Mouse (Mus musculus) cerebellum, postnatal 25 days (tissue): Measurements from ENCODE around the gene Camk2g.

Experiments used
- DNase-seq, 2 experiments: peaks; one replicate each; pipeline ENCODE4 v3.0.0; 2021; ENCODE audit warnings: mixed read lengths in 2 of 2

The Camk2g gene

DNA sequence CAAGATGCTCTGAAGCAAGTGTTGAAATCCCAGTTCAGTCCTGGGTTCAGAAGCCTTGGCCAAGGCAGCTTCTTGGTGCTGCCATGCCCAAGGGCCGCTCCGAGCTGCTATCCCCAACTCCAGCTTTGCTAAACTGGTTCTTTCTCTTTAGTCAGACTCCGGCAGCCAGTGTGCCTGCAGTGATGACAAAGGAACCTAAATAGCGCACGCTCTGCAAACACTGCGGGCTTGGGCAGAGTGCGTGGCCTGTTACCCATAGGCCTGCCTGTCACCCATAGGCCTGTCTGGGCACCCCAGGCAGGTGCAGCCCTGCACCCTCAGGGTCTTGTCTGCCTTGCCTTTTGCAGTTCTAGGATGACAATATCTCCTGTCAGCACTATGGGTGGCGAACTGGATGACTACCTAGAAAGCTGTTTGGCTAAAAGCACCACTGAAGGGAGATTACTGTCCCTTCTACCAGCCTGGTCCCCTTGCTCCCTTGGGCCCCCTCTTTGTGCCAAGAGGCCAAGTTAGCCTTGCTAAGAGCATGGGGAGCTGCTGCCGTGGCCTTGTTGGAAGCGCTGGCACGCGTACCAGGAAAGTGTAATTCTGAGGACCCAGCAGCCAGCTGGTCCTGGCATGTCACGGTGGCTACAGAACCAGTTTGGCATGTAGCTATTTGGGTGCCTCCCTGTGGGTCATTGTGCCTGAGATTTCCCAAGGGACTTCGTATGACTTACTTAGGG lies 12.4 kb upstream of the Camk2g start:
- DNase-seq, result no peak

DNA sequence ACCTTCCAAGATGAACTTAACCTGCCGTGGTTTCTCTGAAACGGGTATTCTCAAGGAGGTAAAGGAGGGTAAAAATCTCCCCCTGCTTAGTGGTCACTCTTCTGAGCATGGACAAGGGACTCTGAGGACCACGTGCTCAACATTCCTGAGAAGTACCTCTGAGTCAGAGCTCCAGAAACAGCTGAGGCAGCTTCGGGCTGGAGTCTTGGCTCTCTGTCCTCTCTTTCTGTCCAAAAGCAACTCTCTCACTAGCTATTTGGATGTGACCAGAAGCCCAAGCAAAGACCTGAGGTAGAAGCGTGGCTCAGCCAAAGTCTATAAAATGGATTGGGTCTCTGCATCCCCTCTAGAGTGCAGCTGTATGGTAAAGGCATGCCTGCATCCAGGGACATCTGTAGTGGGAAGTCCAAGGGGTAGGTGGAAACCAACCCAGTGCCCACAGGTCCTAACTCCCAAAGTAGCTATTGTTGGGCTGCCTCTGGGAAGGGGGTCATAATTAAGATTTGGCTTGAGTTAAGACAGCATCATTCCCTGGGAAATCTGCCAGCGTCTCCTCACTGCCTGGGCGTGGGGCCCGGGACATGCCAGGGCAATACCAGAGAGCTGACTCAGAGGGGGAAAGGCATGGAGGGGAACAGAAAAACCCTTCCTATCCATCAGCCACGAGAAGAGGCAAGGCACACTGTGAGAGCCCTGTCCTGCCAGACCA lies 11.2 kb upstream of the Camk2g start:
- DNase-seq, result peak in 1 of 2 experiments; percentile 68

DNA sequence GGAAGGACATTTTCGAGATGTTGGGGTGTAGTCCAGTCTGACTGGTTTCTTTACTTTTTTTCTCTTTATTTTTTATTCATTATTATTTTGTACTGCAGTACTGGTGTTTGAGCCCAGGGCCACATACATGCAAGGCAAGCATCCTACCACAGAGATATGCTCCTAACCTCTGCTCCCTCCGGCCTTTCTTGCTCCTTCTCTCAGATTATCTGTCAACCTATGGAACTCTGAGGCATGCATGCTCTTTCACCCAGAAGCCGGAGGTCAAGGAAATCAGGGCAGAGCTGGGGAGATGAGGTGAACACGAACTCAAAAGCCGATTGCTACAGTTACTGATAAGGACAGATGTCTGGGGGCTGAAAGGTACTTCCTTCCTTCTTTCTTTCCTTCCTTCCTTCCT lies 10.6 kb upstream of the Camk2g start:
- DNase-seq, result no peak

DNA sequence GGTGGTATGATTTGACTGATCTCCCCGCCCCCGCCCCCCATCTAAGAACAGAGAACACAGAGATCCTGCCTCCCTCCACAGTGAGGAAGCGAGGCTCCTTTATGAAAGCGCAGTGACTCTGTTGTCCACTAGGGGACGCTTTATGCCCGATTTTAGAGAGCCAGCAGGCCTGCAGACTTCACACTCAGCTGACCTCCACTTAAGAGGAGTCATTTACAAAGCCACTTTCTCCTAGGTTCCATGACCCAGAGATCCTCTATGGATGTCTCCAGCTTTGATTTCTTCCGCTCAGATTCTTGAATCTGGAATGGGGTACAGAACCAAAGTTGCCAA lies 9.7 kb upstream of the Camk2g start:
- peak; percentile 66 to 79 for DNase-seq

DNA sequence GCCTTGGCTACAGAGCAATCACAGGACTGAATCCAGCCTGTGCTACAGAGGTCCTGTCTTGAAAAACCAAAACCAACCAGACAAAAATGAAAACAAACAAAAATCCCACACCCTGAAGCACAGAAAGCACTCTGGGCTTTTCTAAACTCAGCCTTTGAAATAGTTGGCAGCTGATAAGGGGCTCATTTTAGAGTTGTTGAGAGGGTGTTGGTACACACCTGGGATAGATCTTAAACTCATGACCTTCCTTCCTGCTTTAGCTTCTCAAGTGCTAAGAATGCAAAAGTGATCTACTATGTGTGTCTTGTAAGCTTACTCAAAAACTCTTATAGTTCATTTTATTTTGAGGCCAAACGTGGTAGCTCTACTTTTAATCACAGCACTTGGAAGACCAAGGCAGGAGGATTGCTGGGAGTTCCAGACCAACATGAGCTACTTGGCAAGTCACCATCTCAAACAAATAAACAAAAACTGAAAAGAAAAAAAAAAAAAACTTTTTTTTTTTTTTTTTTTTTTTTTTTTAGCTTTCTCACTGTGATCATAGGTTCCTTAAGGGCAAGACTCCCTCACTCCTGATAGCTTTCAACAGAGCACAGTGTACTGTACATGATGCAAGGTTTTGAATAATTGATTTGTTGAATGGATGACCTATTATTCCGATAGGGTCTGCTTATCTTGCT lies 9.2 kb upstream of the Camk2g start:
- DNase-seq, result no peak

DNA sequence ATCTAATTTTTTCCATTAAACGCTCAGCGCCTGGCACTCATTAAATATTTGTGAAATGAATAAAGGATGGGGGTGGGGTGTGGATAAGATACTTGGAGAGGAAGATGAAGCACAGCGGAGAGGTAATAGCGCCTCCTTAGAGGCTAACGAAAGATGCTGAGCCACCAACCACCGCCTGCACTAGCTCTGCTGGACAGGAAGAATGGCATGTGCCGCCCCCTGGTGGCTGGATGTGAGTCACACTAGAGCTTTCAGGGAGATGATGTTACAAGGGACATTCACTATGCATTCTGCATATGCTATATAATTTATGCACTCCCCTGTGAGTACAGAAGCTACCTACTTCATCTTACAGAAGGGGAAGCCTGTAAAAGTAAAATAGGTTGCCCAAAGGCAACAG lies 4.9 kb upstream of the Camk2g start:
- DNase-seq, result peak; percentile 95 to 97

DNA sequence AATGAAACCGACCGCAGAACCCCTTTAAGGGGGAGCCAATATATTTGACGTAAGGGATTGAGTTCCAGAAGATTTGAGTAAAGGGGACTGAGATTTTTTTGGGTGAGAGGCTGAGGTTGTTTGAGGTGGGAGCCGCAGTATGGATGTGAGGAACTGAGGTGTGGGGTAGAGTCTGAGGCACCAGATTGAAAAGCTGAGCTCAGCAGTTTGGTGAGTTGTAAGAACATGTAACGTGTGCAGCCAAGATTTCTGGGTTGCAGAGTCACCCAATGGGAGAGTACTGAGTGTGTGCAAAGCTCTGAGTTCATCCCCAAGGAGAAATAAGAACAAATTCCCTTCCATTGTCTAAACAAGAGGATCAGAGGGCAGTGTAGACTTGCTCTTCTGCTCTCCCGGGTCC lies 4.4 kb upstream of the Camk2g start:
- no peak for DNase-seq

DNA sequence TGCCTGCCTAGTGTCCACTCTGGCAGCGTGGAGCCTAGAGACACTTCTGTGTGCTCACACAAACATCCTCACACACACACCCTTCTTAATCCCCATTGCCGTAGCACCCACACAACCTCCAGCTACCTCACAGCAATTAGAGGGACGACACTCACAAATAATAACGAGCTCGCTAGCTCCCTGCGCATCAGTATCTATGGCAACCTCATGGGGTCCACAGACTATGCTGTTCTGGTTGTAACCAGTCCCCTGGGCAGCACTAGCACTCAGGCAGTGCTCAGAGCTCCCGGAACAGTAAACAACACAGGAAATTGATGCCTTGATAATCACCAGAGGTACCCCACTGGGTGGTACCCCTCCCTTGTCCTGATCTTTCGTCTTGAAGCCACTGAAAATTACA lies 2.8 kb upstream of the Camk2g start:
- DNase-seq, result no peak

DNA sequence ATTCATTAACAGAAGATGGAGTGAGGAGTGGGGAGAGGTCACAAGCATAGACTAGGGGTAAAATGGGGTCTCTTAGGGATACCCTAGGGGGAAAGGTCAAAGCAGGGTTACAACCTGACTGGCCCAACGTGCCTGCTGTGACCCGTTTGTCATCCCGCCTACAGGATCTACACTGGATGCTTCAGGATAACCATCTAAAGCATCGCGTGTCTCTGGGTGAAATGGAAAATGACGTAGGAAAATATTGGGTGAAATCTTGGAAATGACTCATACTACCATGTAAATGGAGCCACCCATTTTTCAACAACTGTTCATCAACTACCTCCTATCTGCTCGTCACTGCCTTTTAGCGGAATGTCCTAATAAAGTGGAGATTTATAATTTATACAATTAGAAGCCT lies 2.3 kb upstream of the Camk2g start:
- no peak for DNase-seq

DNA sequence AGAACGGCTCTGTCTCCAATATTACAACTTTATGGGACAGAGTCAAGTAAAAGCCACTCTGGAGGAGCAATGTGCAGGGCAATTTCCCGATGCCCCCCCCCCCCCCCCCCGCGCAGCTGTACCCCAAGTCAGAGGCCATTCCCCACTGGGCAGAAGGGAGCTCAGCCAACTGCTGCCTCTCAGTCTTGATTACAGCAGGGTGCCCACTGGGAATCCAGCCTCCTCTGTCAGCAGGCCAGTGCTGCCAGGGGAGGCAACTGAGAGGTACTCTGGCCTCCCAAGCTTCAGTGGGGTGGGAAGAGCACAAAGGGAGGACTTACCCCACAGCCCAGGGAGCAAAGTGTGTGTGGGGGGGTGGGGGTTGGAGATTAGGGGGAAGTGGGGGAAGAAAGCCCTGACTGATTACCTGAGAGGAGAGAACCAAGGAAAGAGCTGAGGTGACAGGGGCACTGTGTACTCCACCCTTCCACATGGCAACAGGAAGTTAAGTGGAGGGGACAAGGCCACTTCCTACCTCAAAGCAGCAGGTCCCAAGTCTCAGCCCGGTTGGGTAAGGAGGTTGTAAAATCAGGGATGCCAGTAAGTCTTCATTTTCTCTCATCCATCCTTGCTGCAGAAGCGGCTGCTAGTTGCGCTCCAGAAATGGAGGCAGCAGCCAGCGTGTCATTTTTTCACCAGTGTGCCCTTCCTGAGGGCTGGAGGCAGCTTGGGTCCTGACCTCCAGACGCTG lies 1.7 kb upstream of the Camk2g start:
- no peak for DNase-seq

DNA sequence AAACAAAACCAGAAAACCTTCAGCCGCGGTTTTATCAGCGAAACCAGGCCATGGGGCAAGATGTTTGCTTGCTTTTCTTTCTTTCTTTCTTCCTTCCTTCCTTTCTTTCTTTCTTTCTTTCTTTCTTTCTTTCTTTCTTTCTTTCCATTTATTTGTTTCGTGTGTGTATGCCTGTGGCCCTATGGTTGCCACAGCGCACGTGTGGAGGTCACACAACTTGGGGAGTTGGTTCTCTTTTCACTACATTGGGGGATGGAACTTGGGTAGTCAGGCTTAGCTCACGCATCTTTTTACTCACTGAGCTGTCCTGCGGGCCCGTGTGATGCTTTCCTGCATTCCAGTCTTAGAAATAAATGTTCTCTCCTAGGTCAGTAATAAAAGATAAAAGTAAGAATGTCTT lies 701 bp upstream of the Camk2g start:
- no peak for DNase-seq

DNA sequence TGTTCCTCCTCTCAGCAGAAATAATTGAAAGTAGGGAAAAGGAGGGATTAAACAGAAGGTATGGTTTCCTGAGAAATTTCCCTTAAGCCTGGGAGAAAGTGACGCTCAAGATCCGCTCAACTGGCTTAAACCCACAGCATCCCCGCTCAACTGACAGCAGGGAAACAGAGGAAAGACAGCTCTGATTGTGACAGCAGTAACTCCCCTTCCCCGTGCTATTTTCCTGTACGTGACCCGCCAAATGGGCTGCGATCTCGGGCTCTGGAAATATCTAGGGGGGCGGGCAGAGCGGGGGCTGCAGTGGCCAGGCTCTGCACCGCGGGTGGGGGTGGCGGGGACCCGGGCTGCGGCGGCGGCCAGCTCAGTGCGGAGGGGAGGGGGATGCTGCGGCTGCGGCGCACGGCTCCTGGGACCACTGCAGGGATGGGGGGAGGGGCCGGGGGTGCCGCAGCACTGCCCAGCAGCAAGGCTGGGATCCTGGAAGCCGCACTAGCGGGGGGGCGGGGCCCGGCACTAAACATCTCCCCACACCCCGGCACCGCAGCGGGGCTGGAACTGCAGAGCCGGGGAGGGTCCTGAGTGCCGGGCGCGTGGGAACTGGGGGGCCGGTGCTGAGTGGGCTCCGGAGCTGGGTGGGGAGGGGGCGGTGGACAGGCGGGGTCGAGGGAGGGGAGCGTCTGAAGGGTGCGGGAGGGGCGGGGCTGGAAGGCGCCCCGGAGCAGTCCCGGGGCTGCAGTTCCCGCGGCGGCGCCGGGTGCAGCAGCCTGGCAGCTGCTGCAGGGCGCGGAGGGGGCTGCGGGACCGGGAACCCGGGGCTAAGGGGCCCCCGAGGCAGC lies 748 bp downstream of the Camk2g start:
- DNase-seq, result peak in 1 of 2 experiments; percentile 68

DNA sequence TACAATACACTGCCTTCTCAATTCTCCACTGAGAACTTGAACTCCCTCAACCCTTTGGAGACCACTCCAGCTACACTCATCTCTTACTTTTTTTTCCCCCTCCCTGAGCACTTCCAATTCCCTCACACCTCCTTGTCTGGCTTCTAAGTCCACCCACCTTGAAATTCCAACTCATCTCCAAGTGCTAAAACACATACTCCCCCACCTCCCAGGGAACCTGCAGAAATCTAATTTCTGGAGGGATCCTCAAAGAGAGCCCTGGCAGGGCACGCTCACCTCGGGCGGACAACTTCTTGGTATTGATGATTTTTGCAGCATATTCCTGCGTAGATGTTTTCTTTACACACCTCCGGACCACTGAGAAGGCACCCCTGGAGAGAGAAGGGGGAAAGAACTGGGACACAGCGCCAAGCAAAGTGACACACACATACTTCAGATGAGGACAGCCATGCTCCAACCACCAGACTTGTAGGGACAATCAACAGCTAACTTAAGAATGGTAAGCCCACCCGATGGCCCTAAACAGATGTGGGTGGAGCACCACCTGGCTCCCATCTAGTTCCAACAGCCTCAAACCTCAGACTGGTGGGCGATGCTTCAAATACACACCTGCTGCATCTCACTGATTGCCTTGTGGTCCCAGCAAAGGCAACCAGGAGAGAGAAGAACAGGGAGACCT lies 1.5 kb downstream of the Camk2g start:
- no peak for DNase-seq

DNA sequence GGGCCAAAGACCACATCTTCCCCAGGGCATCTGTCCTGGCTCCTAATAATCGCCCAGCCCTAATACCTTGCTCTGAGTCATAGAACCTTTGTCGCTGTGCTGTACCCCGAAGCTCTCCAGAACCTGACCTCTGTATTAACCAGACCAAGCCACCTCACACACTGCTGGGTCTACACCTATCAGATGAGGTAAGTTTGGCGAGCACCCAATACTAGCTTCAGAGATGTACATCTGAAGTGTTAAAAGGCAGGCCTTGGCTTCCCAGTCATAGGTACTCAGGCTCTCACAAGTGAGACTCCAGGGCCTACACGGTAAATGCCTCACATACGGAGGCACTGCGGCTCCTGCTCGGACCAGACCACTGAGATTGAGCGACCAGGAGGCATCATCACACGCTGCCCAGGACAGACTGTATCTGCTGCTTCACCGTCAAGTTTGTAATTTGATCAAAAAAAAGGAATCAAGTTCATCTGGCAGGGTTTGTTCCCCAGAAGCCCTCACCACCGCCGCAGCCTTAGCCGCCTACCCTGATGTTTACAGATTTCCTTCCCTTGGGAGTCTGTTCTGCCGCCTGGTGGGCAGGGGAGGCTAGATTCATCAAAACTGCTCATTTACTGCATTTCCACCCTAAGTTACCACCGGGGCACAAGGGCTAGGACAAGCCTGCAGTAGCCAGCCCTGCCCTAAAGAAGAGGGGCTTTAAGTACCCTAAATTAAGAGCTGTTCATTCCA lies 2.2 kb downstream of the Camk2g start:
- DNase-seq, result no peak

DNA sequence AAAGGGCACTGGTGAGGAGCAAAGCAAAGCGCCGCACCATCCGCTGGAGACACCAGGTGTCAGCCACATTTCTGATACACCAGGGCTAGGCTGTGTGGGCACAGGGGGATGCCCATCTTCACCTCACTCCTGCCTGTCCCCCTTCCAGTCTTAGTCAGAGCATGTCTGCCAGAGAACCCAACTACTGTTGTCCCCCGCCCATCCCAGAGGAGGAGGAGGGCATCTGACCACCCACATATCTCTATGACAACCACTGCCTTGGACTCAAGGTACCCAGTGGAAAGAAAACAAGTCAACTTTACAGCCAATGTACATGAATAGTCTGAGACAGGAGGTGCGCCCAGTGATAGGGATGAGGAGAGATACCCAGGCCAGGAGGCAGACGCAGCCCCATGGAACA lies 2.9 kb downstream of the Camk2g start:
- DNase-seq, result no peak

DNA sequence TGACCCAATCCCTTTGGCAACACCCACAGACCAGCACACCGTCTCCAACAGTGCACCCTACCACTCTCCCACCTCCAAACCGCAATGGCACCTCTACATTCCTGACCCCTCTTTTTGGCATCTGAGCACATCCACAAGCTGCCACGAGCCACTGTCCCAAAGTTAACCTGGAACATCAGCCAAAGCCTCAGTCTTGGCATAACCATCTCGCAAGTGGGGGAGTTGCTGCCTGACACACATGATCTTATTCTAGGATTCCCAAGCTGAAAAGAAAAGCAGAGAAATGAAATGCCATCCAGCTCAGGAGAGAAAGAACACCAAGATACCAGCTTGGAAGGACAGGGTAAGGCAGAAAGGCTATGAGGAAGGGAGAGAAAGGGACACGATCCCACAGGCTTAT lies 3.4 kb downstream of the Camk2g start:
- no peak for DNase-seq

DNA sequence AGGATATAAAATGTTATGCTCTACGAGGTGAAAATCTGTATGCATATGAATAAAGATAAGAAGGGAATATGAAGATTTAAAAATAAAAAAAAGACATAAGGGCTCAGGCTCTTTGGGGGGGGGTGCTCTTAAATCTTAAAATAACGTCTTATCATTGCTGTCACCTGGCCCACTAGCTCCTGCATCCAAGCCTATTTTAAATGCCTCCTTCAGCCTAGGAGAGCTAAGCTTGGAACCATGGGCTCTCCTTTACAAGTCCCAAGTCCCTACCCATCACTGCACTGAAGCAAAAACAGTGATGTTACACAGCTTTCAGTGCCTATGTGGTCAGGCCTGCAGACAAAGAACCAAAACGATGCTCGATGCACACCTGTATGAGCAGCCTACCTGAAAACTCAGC lies 4.3 kb downstream of the Camk2g start:
- no peak for DNase-seq

DNA sequence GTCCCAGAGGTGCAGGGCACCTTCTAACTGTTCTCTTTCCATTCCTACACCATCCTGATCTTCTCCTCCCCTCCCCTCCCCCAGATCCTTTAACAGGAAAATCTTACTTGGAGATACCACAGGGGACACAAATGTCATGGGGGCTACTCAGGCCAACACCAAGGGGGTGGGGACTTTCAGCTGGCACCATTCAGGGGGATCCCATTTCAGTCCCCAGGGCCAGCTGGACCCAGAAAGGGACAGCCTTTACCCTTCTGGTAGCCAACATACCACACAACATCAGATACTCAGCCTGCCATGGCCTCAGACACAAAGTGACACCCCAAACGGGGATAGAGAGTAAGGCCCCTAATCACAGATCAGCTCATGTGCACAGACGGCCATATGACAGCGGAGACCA lies 5.7 kb downstream of the Camk2g start:
- no peak for DNase-seq

DNA sequence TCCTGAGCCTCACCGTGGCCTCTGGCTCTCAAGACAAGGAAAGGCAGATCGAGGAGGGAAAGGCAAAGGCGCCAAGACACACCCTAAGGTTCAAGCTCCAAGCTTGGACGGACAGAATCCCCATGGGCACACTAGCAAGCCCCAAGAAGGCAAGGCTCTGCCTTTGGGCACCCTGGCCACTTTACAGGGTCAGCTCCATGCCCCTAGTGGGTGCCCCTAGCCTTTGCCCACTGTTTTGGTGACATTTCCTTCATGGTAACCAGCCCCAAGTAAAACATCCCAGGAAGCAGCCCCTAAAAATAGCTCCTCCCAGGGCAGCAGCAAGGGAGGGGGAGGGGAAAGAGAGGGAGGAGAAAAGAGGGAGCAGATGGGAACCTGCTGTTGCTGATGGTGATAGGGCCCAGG lies 7.3 kb downstream of the Camk2g start:
- DNase-seq, result no peak

DNA sequence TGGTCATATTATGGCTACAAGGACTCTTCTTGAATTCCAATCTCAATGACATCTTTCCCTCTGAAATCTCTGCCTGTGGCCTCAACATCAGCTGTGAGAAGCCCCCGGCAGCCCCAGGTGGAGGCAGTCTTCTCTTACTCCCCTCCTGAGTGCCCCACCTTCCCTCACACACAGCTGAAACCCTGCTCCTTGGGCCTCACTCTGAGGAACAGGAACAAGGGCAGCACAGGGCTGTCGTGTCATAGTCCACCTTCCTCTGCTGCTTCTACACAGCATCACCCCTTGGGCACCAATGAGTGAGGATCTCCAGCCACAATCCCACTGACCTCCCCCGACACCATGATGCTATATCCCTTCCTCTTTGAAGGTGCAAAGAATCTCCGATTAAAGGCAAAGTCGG lies 7.9 kb downstream of the Camk2g start:
- DNase-seq, result no peak

DNA sequence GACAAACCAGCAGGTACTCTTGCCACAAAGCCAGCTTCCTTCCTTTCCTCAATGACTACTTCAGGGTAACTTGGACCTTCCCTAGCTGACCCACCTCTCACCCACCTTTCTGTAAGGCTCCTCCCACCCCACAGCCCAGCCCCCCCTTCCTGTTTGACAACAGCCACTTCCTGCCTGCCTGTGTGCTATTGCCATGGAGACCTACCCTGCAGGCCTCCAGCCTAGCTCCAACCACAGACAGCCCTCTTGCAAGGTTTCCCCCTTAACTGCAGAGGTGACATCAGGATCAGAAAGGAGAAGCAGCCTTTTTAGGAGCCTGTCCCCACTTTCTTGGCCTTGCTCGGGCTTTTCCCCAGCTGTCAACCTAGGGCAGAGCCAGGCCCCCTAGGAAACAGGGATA lies 8.7 kb downstream of the Camk2g start:
- no peak for DNase-seq
